ENCODE assay signal across 19 mouse cellular contexts in the genomic region with DNA sequence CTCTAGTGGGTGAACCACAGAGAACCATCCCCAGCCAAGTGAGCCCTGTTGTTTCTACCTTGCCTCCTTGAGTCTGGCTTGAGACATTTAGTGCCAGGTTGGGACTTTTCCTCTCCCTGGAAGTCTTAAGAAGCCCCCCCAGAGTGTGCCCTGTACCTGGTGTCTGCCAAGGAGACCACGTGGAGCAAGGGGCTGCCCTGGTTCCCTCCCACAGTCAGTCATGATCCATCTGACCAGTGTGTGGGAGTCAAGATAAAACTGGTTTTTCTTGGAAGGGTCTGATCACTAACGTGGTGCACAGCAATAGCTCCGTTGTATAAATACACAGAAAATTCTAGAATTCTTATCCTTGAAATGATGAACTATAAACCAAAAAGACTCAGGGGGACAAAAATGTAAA. TPM values are rescaled to one million over a fixed set of nuclear protein-coding genes. Genes with fewer than 3 reads are reported as not detected.
DNase-seq lines count a peak whose midpoint lies in the region; ATAC-seq and TF ChIP-seq lines count a peak whose summit lies in the region.
"Had no signal": no experiment of that assay in that cellular context is flagged by ENCODE, and none has a peak within 500 bp of the region (broad histone marks: within the 10 kb centered on the region; RNA-seq: fewer than 3 reads in every experiment).

No protein-coding gene starts in this region.

- no peak overlapping the region for H3K4me3 ChIP-seq in intestine, embryonic 14.5 days (ENCODE audit: low read depth, low read length)
- no peak overlapping the region for H3K4me3 ChIP-seq in intestine, postnatal 0 days (ENCODE audit: low read depth, low read length)
- no peak overlapping the region for H3K4me3 ChIP-seq in stomach, embryonic 14.5 days (ENCODE audit: low read depth, low read length)
- H3K4me3 ChIP-seq: forebrain, embryonic 13.5 days; heart, embryonic 15.5 days; limb, embryonic 10.5 days; megakaryocyte, embryonic 14.5 days; neural tube, embryonic 12.5 days had no signal

- DNase-seq in intestine, embryonic 14.5 days (ENCODE audit: low spot score): no peak
- DNase-seq in c-Kit-positive CD71-positive TER-119-positive erythroid progenitor cells, embryonic 14.5 days (ENCODE audit: low spot score): peak; percentile 59
- peak; percentile 68 for DNase-seq in liver
- no peak for DNase-seq in urinary bladder, postnatal 36 days (ENCODE audit: low spot score in 2 of 2)
- no peak for DNase-seq in urinary bladder, postnatal 14 days (ENCODE audit: low spot score)
- DNase-seq: cerebellum, adult 9-11 months; embryo, embryonic 11 days; right cerebral cortex, postnatal 25 days; thymus, adult 18-20 months had no signal

- H3K27ac ChIP-seq in intestine, embryonic 14.5 days (ENCODE audit: low read depth): peak overlapping the region; percentile 69
- H3K27ac ChIP-seq in intestine, postnatal 0 days (ENCODE audit: low read depth, low read length): no peak overlapping the region
- peak overlapping the region; percentile 84 for H3K27ac ChIP-seq in stomach, embryonic 14.5 days (ENCODE audit: low read length)
- H3K27ac ChIP-seq: forebrain, embryonic 13.5 days; heart, embryonic 15.5 days; kidney, postnatal 0 days; limb, embryonic 10.5 days; neural tube, embryonic 12.5 days had no signal

- no peaks in the 10 kb centered on the region for H3K36me3 ChIP-seq in intestine, embryonic 14.5 days (ENCODE audit: control insufficient read depth, insufficient read depth, low read length)
- no peaks in the 10 kb centered on the region for H3K36me3 ChIP-seq in intestine, postnatal 0 days (ENCODE audit: control insufficient read depth, insufficient read depth)
- H3K36me3 ChIP-seq in stomach, embryonic 14.5 days (ENCODE audit: control insufficient read depth, insufficient read depth, low read length): no peaks in the 10 kb centered on the region
- H3K36me3 ChIP-seq: heart, embryonic 15.5 days; limb, embryonic 10.5 days; neural tube, embryonic 12.5 days had no signal

- ATAC-seq in intestine, embryonic 14.5 days (replicated peaks; ENCODE audit: low FRiP score, low TSS enrichment, low read depth): no peak; the same call in 1 of the 2 replicates
- ATAC-seq in intestine, postnatal 0 days: no peak; the same call in 1 of the 2 replicates
- ATAC-seq in stomach, embryonic 14.5 days (ENCODE audit: insufficient number of reproducible peaks, insufficient read depth, low FRiP score, low read depth): peak; percentile 60
- ATAC-seq: inflammation-experienced regulatory T-cells, adult 6 months; lung, postnatal 0 days had no signal

- H3K4me2 ChIP-seq in intestine, embryonic 14.5 days (ENCODE audit: low read length): no peak overlapping the region
- no peak overlapping the region for H3K4me2 ChIP-seq in intestine, postnatal 0 days (replicated peaks; ENCODE audit: low read depth)
- 0 out of 2 replicates have a peak overlapping the region, but pooled peaks have one; percentile 92 for H3K4me2 ChIP-seq in stomach, embryonic 14.5 days (replicated peaks; ENCODE audit: low read depth, low read length)
- H3K4me2 ChIP-seq: forebrain, embryonic 13.5 days; heart, embryonic 15.5 days; neural tube, embryonic 12.5 days had no signal

- H3K9me3 ChIP-seq in intestine, embryonic 14.5 days (ENCODE audit: control insufficient read depth, low read length): no peaks in the 10 kb centered on the region
- H3K9me3 ChIP-seq in intestine, postnatal 0 days (ENCODE audit: control insufficient read depth): no peaks in the 10 kb centered on the region
- no peaks in the 10 kb centered on the region for H3K9me3 ChIP-seq in stomach, embryonic 14.5 days (ENCODE audit: control insufficient read depth, low read depth, low read length)
- H3K9me3 ChIP-seq: forebrain, embryonic 13.5 days; heart, embryonic 15.5 days; limb, embryonic 10.5 days; neural tube, embryonic 12.5 days had no signal

- WGBS in intestine, embryonic 14.5 days: 9% methylated on average over 3 of the region's 3 CpGs
- WGBS in intestine, postnatal 0 days: 11% methylated on average over 3 of the region's 3 CpGs
- 9% methylated on average over 3 of the region's 3 CpGs for WGBS in stomach, embryonic 14.5 days

- no peak overlapping the region for H3K9ac ChIP-seq in intestine, embryonic 14.5 days (ENCODE audit: low read length)
- no peak overlapping the region for H3K9ac ChIP-seq in intestine, postnatal 0 days (ENCODE audit: low read depth, low read length)
- H3K9ac ChIP-seq in stomach, embryonic 14.5 days (replicated peaks; ENCODE audit: low read depth, low read length): no peak overlapping the region
- H3K9ac ChIP-seq: forebrain, embryonic 13.5 days; heart, embryonic 15.5 days; neural tube, embryonic 12.5 days had no signal

- H3K4me1 ChIP-seq in intestine, embryonic 14.5 days (replicated peaks; ENCODE audit: control insufficient read depth, insufficient read depth, low read length): peaks cover 41% of the 10 kb centered on the region
- no peaks in the 10 kb centered on the region for H3K4me1 ChIP-seq in intestine, postnatal 0 days (replicated peaks; ENCODE audit: control insufficient read depth, insufficient read depth, low read length)
- peaks cover 42% of the 10 kb centered on the region for H3K4me1 ChIP-seq in stomach, embryonic 14.5 days (ENCODE audit: control insufficient read depth, insufficient read depth, low read length)

- H3K27me3 ChIP-seq in intestine, embryonic 14.5 days (replicated peaks; ENCODE audit: control insufficient read depth, insufficient read depth, low read length): no peaks in the 10 kb centered on the region
- H3K27me3 ChIP-seq in intestine, postnatal 0 days (replicated peaks; ENCODE audit: control insufficient read depth, insufficient read depth, low read length): peaks cover 5% of the 10 kb centered on the region; the same call in 1 of the 2 replicates
- no peaks in the 10 kb centered on the region for H3K27me3 ChIP-seq in stomach, embryonic 14.5 days (ENCODE audit: control insufficient read depth, insufficient read depth, low read length)

- TF ChIP-seq CTCF in intestine, postnatal 0 days (IDR thresholded peaks at IDR 0.05; ENCODE audit: low read depth): no peak

RNA-seq across cellular contexts. Expression of a gene that starts 12.0 kb away (rescaled TPM):
- 39.1 and 43.3 TPM in 2 replicates for polyA plus RNA-seq in intestine, embryonic 14.5 days (2014; fragmentation: Nextera tagmentation; extraction: Ambion mirVana)
- polyA plus RNA-seq in intestine, postnatal 0 days (2015; fragmentation: Nextera tagmentation; extraction: Ambion mirVana): 9.0 and 9.3 TPM in 2 replicates
- 65.0 and 69.8 TPM in 2 replicates for polyA plus RNA-seq in stomach, embryonic 14.5 days (2014; fragmentation: Nextera tagmentation; extraction: Ambion mirVana)
- polyA plus RNA-seq: inflammation-experienced regulatory T-cells, adult 6 months had no signal

Comparison
In these comparisons a context has a peak if more than half of its experiments do, and no peak if none do; other contexts are left out.
1. DNase-seq: peak in c-Kit-positive CD71-positive TER-119-positive erythroid progenitor cells, embryonic 14.5 days (single experiment) and liver (single experiment); none in intestine, embryonic 14.5 days (single experiment), urinary bladder, postnatal 36 days (0 of 2) and urinary bladder, postnatal 14 days (single experiment).